Mouse (Mus musculus) spleen, embryonic (tissue): ENCODE measurements around the gene B3gnt2.

Experiments used
- CTCF ChIA-PET: fragments of 350-600 bp; sonication (Branson Sonifier 250); formaldehyde crosslinking; loops from one replicate; lab custom pipeline; 2022; lab: Charles Lee

B3gnt2 gene

GRCm38 (mm10) chr11:22860335-22861227, at the start of gene B3gnt2:
Gene B3gnt2, minus strand, starts transcription at chr11:22860961.
- CTCF ChIA-PET, result interaction anchor here (0.7 kb wide), 2 partner anchors 38 to 98 kb away, joined by 4 to 18 read pairs; no protein-coding TSS in a partner anchor

- CTCF ChIA-PET, result no interaction called here
Observed at GRCm38 (mm10) chr11:22906453-22906865, 45.7 kb upstream of the B3gnt2 start.

- CTCF ChIA-PET, result interaction anchor here (0.7 kb wide), 1 partner anchor 293 kb away, joined by 4 read pairs; no protein-coding TSS in a partner anchor
Observed at GRCm38 (mm10) chr11:22902923-22903322, 42.2 kb upstream of the B3gnt2 start.

GRCm38 (mm10) chr11:22900041-22900440, 39.3 kb upstream of the B3gnt2 start:
- CTCF ChIA-PET, result no interaction called here

GRCm38 (mm10) chr11:22897642-22898041, 36.9 kb upstream of the B3gnt2 start:
- CTCF ChIA-PET, result no interaction called here

GRCm38 (mm10) chr11:22897127-22897526, 36.4 kb upstream of the B3gnt2 start:
- CTCF ChIA-PET, result no interaction called here

- CTCF ChIA-PET, result no interaction called here
Observed at GRCm38 (mm10) chr11:22893075-22893474, 32.3 kb upstream of the B3gnt2 start.

GRCm38 (mm10) chr11:22892466-22892865, 31.7 kb upstream of the B3gnt2 start:
- CTCF ChIA-PET, result interaction anchor here (1.0 kb wide), 1 partner anchor 9 kb away, joined by 3 read pairs; no protein-coding TSS in a partner anchor

GRCm38 (mm10) chr11:22891876-22892275, 31.1 kb upstream of the B3gnt2 start:
- CTCF ChIA-PET, result interaction anchor here (1.0 kb wide), 1 partner anchor 10 kb away, joined by 3 read pairs; no protein-coding TSS in a partner anchor

- CTCF ChIA-PET, result interaction anchor here (0.5 to 0.6 kb wide), 2 partner anchors 28 to 72 kb away, joined by 3 to 4 read pairs; no protein-coding TSS in a partner anchor
Observed at GRCm38 (mm10) chr11:22891242-22891641, 30.5 kb upstream of the B3gnt2 start.

- CTCF ChIA-PET, result interaction anchor here (0.5 kb wide), 1 partner anchor 866 kb away, joined by 5 read pairs; no protein-coding TSS in a partner anchor
Observed at GRCm38 (mm10) chr11:22889224-22889623, 28.5 kb upstream of the B3gnt2 start.

- CTCF ChIA-PET, result no interaction called here
Observed at GRCm38 (mm10) chr11:22886991-22887390, 26.2 kb upstream of the B3gnt2 start.

- CTCF ChIA-PET, result interaction anchor here (0.6 kb wide), 1 partner anchor 14 kb away, joined by 3 read pairs; no protein-coding TSS in a partner anchor
Observed at GRCm38 (mm10) chr11:22885350-22885749, 24.6 kb upstream of the B3gnt2 start.

- CTCF ChIA-PET, result no interaction called here
Observed at GRCm38 (mm10) chr11:22883676-22884075, 22.9 kb upstream of the B3gnt2 start.

- CTCF ChIA-PET, result no interaction called here
Observed at GRCm38 (mm10) chr11:22882926-22883325, 22.2 kb upstream of the B3gnt2 start.

- CTCF ChIA-PET, result no interaction called here
Observed at GRCm38 (mm10) chr11:22880383-22881172, 19.8 kb upstream of the B3gnt2 start.

- CTCF ChIA-PET, result no interaction called here
Observed at GRCm38 (mm10) chr11:22879645-22880044, 18.9 kb upstream of the B3gnt2 start.

- CTCF ChIA-PET, result no interaction called here
Observed at GRCm38 (mm10) chr11:22876680-22877330, 16.0 kb upstream of the B3gnt2 start.

- CTCF ChIA-PET, result interaction anchor here (0.6 kb wide), 1 partner anchor 44 kb away, joined by 11 read pairs; no protein-coding TSS in a partner anchor
Observed at GRCm38 (mm10) chr11:22875279-22875678, 14.5 kb upstream of the B3gnt2 start.

GRCm38 (mm10) chr11:22874747-22875146, 14.0 kb upstream of the B3gnt2 start:
- CTCF ChIA-PET, result no interaction called here

GRCm38 (mm10) chr11:22873383-22873782, 12.6 kb upstream of the B3gnt2 start:
- CTCF ChIA-PET, result no interaction called here
